Mouse (Mus musculus) adrenal gland, adult 2 months (tissue): ENCODE data around the gene Ncor1. TPM values are rescaled to one million over a fixed set of nuclear protein-coding genes. Genes with fewer than 3 reads are reported as not detected.
"Not testable (repeated sequence)": the region's sequence is repeated elsewhere in the genome, so short reads cannot be mapped to it uniquely, and the experiment has no call there.

Source experiments
- DNase-seq: peaks from one replicate; pipeline ENCODE4 v3.0.0; 2021
- long read RNA-seq: library from polyadenylated mRNA; stranded (forward); transcript quantifications from one replicate; pipeline ENCODE4 v2.0.0, GENCODE M21; 2021
- polyA plus RNA-seq: library from polyadenylated mRNA; depleted of rRNA; stranded (reverse); fragments of >200 nt; gene quantifications from 2 replicates; pipeline ENCODE4 v1.2.3, GENCODE M21; 2012; rRNA removed
- total RNA-seq, 2 experiments: library from RNA; stranded (reverse); gene quantifications; 2 replicates each; pipeline ENCODE4 v1.2.3; 2021

Ncor1 gene
- total RNA-seq = 100 to 1,000 TPM; 167 to 268 TPM
- polyA plus RNA-seq = 53.4 and 59.5 TPM in 2 replicates
- long read RNA-seq, transcript Ncor1-203 (9 exons, 3,171 nt) = major isoform, 6 of 20 reads
- long read RNA-seq, partial matches to known transcripts = 8 of 20 reads
- long read RNA-seq, other reads (novel, unspliced or antisense) = 6 of 20 reads

GRCm38 (mm10) chr11:62458276-62458724 lies at the start of gene Ncor1, which contains the start of gene Pigl:
Gene Ncor1 (minus strand): TSS chr11:62458541.
Gene Pigl (plus strand): TSS chr11:62458460.
- DNase-seq = peak; percentile 91

GRCm38 (mm10) chr11:62507683-62508082 lies 49.3 kb upstream of the Ncor1 start:
- no peak for DNase-seq

- DNase-seq = no peak
These were observed 42.2 kb upstream of the Ncor1 start for GRCm38 (mm10) chr11:62500529-62500928.

GRCm38 (mm10) chr11:62498802-62499201 lies 40.5 kb upstream of the Ncor1 start:
- no peak for DNase-seq

GRCm38 (mm10) chr11:62497181-62497580 lies 38.8 kb upstream of the Ncor1 start:
- DNase-seq = no peak

- peak; percentile 37 for DNase-seq
These were observed 37.9 kb upstream of the Ncor1 start for GRCm38 (mm10) chr11:62496151-62496715.

- DNase-seq = peak; percentile 76
These were observed 37.0 kb upstream of the Ncor1 start for GRCm38 (mm10) chr11:62495276-62495801.

GRCm38 (mm10) chr11:62494754-62495275 lies 36.5 kb upstream of the Ncor1 start:
- DNase-seq = peak; percentile 76

GRCm38 (mm10) chr11:62493701-62494100 lies 35.4 kb upstream of the Ncor1 start:
- no peak for DNase-seq

- no peak for DNase-seq
These were observed 29.4 kb upstream of the Ncor1 start for GRCm38 (mm10) chr11:62487540-62488350.

- no peak for DNase-seq
These were observed 28.6 kb upstream of the Ncor1 start for GRCm38 (mm10) chr11:62486949-62487348.

GRCm38 (mm10) chr11:62479581-62479980 lies 21.2 kb upstream of the Ncor1 start:
- no peak for DNase-seq

GRCm38 (mm10) chr11:62478931-62479330 lies 20.6 kb upstream of the Ncor1 start:
- peak; percentile 41 for DNase-seq

GRCm38 (mm10) chr11:62476156-62476555 lies 17.8 kb upstream of the Ncor1 start:
- peak; percentile 83 for DNase-seq

- DNase-seq = no peak
These were observed 15.2 kb upstream of the Ncor1 start for GRCm38 (mm10) chr11:62473516-62473915.

- DNase-seq = no peak
These were observed 12.1 kb upstream of the Ncor1 start for GRCm38 (mm10) chr11:62470451-62470850.

- DNase-seq = not testable (repeated sequence)
These were observed 8.9 kb upstream of the Ncor1 start for GRCm38 (mm10) chr11:62467289-62467688.

GRCm38 (mm10) chr11:62466546-62466945 lies 8.2 kb upstream of the Ncor1 start:
- DNase-seq = no peak

- no peak for DNase-seq
These were observed 7.5 kb upstream of the Ncor1 start for GRCm38 (mm10) chr11:62465849-62466248.

- DNase-seq = no peak
These were observed 6.4 kb upstream of the Ncor1 start for GRCm38 (mm10) chr11:62464696-62465095.

- no peak for DNase-seq
These were observed 5.0 kb upstream of the Ncor1 start for GRCm38 (mm10) chr11:62463225-62463915.

- DNase-seq = not testable (repeated sequence)
These were observed 4.2 kb upstream of the Ncor1 start for GRCm38 (mm10) chr11:62462529-62462928.
